Comparison of ENCODE assay signal across 8 mouse cellular contexts in genomic region chrX:98618865-98619264, GRCm38 (mm10).
A peak's percentile ranks its signal among the peaks of the same experiment; 100 is the strongest.
DNase-seq lines count a peak whose midpoint lies in the region; ATAC-seq lines count a peak whose summit lies in the region.

No protein-coding gene starts in this region.

- no peaks in the 10 kb centered on the region for H3K9me3 ChIP-seq in hindbrain, embryonic 10.5 days
- no peaks in the 10 kb centered on the region for H3K9me3 ChIP-seq in hindbrain, embryonic 16.5 days (ENCODE audit: control insufficient read depth, low read length)

- H3K4me3 ChIP-seq in hindbrain, embryonic 10.5 days = no peak overlapping the region
- H3K4me3 ChIP-seq in hindbrain, embryonic 16.5 days (ENCODE audit: low read length) = no peak overlapping the region

- no peaks in the 10 kb centered on the region for H3K27me3 ChIP-seq in hindbrain, embryonic 10.5 days (ENCODE audit: insufficient read depth, poor library complexity, severe bottlenecking)
- H3K27me3 ChIP-seq in hindbrain, embryonic 16.5 days (replicated peaks; ENCODE audit: control insufficient read depth, insufficient read depth, low read length) = no peaks in the 10 kb centered on the region

- no peak overlapping the region for H3K9ac ChIP-seq in hindbrain, embryonic 16.5 days (ENCODE audit: low read depth, low read length)

- no peaks in the 10 kb centered on the region for H3K36me3 ChIP-seq in hindbrain, embryonic 10.5 days
- no peaks in the 10 kb centered on the region for H3K36me3 ChIP-seq in hindbrain, embryonic 16.5 days (ENCODE audit: control insufficient read depth, insufficient read depth, low read length)

- no peak overlapping the region for H3K27ac ChIP-seq in hindbrain, embryonic 10.5 days
- H3K27ac ChIP-seq in hindbrain, embryonic 16.5 days (ENCODE audit: low read depth, low read length) = no peak overlapping the region

- no peak for ATAC-seq in hindbrain, embryonic 16.5 days

- no peak overlapping the region for H3K4me2 ChIP-seq in hindbrain, embryonic 16.5 days (ENCODE audit: low read length)

- H3K4me1 ChIP-seq in hindbrain, embryonic 10.5 days (replicated peaks) = no peaks in the 10 kb centered on the region
- H3K4me1 ChIP-seq in hindbrain, embryonic 16.5 days (ENCODE audit: control insufficient read depth, insufficient read depth, low read depth, low read length) = no peaks in the 10 kb centered on the region

- WGBS in hindbrain, embryonic 10.5 days = 2% methylated on average over 2 of the region's 2 CpGs
- whole genome bisulfite sequencing in hindbrain, embryonic 16.5 days = 10% methylated on average over 2 of the region's 2 CpGs

- peak; percentile 3 for DNase-seq in hindbrain, embryonic 10.5 days (ENCODE audit: low spot score)
- peak; percentile 1 to 2 for DNase-seq in B cell, adult 2 months
- peak; percentile 14 for DNase-seq in Muller cell, postnatal 12 days (ENCODE audit: inconsistent ontology term)
- DNase-seq in embryo, embryonic 11 days = peak; percentile 45
- peak; percentile 20 to 35 for DNase-seq in left cerebral cortex, adult 18-20 months (ENCODE audit: low spot score in 2 of 2)
- peak; percentile 9 for DNase-seq in right cerebral cortex, postnatal 14 days
- no peak for DNase-seq in ovary, adult 18-20 months (ENCODE audit: low spot score)
